Mouse (Mus musculus) lung, adult 2 months (tissue): ENCODE measurements around the gene Frmd5.

ENCODE experiments used
- CTCF ChIP-seq: fragments of 200-500 bp; IDR thresholded peaks from 2 replicates; pipeline ENCODE4 v1.5.1; 2011; ENCODE audit warnings: mild to moderate bottlenecking, low read length, control low read depth; ENCODE audit not compliant: insufficient read depth
- POLR2A ChIP-seq: fragments of 200-500 bp; IDR thresholded peaks from 2 replicates; pipeline ENCODE4 v1.6.1; 2011; ENCODE audit warnings: low read depth, mild to moderate bottlenecking, control low read depth, low read length, borderline replicate concordance; ENCODE audit errors: extremely low read depth

DNA sequence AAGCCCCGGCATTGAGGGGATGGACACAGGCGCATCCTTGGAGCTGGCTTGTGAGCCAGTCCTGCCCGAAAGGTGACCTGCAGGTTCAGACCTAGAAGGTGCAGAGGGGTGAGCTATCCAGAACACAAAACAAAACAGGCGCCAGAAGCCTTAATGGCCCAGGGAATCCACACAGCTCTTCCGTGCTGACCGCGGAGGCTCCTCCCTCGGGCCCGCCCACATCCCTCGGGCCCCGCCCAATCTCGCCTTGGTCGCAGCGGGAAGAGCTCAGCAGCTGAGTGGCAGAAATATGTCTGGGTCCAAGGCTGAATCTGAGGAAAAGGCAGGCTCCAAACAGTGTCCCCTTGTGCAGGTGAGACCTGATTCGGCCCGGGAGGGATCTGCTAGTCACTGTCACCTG is 297.3 kb downstream of the Frmd5 start:
- no peak for TF ChIP-seq CTCF
- TF ChIP-seq POLR2A, result no peak
